Mouse (Mus musculus): ENCODE measurements at regions not wholly inside any gene's neighbourhood (a gene's known extent, or its start where the extent isn't known, plus 50 kb on each side); places are given as distances from the start of the nearest gene placed in this dataset.

DNA sequence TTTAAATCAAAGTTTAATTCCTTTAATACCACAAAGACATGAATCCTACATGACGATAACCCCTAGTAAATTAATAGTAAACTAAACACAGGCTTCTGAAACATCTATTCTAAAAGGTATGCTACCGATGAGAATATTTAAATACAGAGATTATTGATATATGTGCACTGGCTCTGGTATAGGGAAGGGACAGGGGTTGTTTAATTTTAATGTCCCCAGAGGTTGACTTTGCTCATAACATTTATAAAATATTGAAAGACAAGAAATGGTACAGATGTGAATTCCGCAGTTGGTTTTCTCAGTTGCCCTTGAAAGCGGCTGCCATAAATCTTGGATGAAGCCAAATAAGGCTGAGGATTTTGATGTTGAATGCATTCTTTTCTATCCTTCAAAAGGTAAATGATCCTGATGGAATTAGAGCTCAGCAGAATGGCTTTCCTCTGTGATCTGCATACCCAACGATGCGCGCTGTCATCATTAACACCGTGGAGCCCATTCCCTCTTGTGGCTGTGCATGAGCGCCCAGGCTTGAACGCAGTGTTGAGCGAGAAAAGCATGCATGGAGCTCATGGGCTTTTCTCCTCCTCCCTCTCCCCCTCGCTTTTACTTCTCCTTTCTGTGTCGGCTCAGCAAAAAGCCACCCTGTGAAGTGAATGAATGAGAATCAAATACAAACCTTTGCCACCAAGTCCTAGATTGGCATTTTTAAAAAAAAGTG lies 195.4 kb upstream of the Gm10306 start:
- no peak for TF ChIP-seq MYB (IDR thresholded peaks at IDR 0.05; ENCODE audit: low read depth, low read length)
- no peak for TF ChIP-seq CTCF (IDR thresholded peaks at IDR 0.05 in 2 of 3, conservative IDR thresholded peaks at IDR 0.05 in 1 of 3; ENCODE audit: control insufficient read depth in 1 of 3, insufficient read depth in 1 of 3, low read depth in 2 of 3, low read length in 3 of 3, poor library complexity in 1 of 3, severe bottlenecking in 1 of 3)
- no peak for TF ChIP-seq USF2 (IDR thresholded peaks at IDR 0.05; ENCODE audit: borderline replicate concordance in 1 of 2, insufficient read depth in 1 of 2, low read depth in 1 of 2, low read length in 2 of 2)
